In genomic region chr6:4455961-4456617, GRCm38 (mm10) we compare ENCODE assay signal across 8 mouse cellular contexts. TPM values are rescaled to one million over a fixed set of nuclear protein-coding genes. Genes with fewer than 3 reads are reported as not detected.
DNase-seq lines count a peak whose midpoint lies in the region; ATAC-seq and TF ChIP-seq lines count a peak whose summit lies in the region.

No protein-coding gene starts in this region.

- WGBS in embryonic facial prominence, embryonic 10.5 days: 8% methylated on average over 5 of the region's 5 CpGs
- WGBS in intestine, embryonic 16.5 days: 23% methylated on average over 5 of the region's 5 CpGs
- 38% methylated on average over 5 of the region's 5 CpGs for WGBS in small intestine, adult 2 months

- no peak overlapping the region for H3K9ac ChIP-seq in intestine, embryonic 16.5 days (ENCODE audit: low read depth, low read length)

- no peaks in the 10 kb centered on the region for H3K27me3 ChIP-seq in embryonic facial prominence, embryonic 10.5 days (replicated peaks; ENCODE audit: low read depth, poor library complexity, severe bottlenecking)
- H3K27me3 ChIP-seq in intestine, embryonic 16.5 days (replicated peaks; ENCODE audit: control insufficient read depth, insufficient read depth, low read length): no peaks in the 10 kb centered on the region
- H3K27me3 ChIP-seq in small intestine, adult 2 months (ENCODE audit: control insufficient read depth, insufficient read depth, low read length): no peaks in the 10 kb centered on the region

- H3K4me3 ChIP-seq in embryonic facial prominence, embryonic 10.5 days: no peak overlapping the region
- H3K4me3 ChIP-seq in intestine, embryonic 16.5 days (ENCODE audit: low read length): no peak overlapping the region
- H3K4me3 ChIP-seq in small intestine, adult 2 months (ENCODE audit: low read depth, low read length): no peak overlapping the region

- ATAC-seq in intestine, embryonic 16.5 days: no peak

- no peaks in the 10 kb centered on the region for H3K36me3 ChIP-seq in embryonic facial prominence, embryonic 10.5 days (replicated peaks)
- H3K36me3 ChIP-seq in intestine, embryonic 16.5 days (ENCODE audit: control insufficient read depth, insufficient read depth, low read length): no peaks in the 10 kb centered on the region
- no peaks in the 10 kb centered on the region for H3K36me3 ChIP-seq in small intestine, adult 2 months (ENCODE audit: control insufficient read depth, insufficient read depth, low read length)

- peaks cover 37% of the 10 kb centered on the region for H3K4me1 ChIP-seq in embryonic facial prominence, embryonic 10.5 days
- H3K4me1 ChIP-seq in intestine, embryonic 16.5 days (ENCODE audit: control insufficient read depth, insufficient read depth, low read length): peaks cover 12% of the 10 kb centered on the region; the same call in 1 of the 2 replicates
- H3K4me1 ChIP-seq in small intestine, adult 2 months (ENCODE audit: control insufficient read depth, insufficient read depth, insufficient read length, low read length): no peaks in the 10 kb centered on the region

- intact Hi-C loops in left cerebral cortex, postnatal 4 days (cut with DNase I): no loop called here
- intact Hi-C loops in left cerebral cortex, postnatal 25 days (cut with DNase I): no loop called here

- no peak for TF ChIP-seq CTCF in small intestine, adult 2 months (IDR thresholded peaks at IDR 0.05; ENCODE audit: extremely low read depth, insufficient read length, insufficient replicate concordance, low read depth, low read length)

- no peak for TF ChIP-seq POLR2A in small intestine, adult 2 months (IDR thresholded peaks at IDR 0.05; ENCODE audit: low read depth, low read length)

- H3K4me2 ChIP-seq in intestine, embryonic 16.5 days (ENCODE audit: low read depth, low read length): no peak overlapping the region

- H3K27ac ChIP-seq in embryonic facial prominence, embryonic 10.5 days (replicated peaks): peak overlapping the region; percentile 88
- H3K27ac ChIP-seq in intestine, embryonic 16.5 days (ENCODE audit: low read length): peak overlapping the region; percentile 69
- peak overlapping the region; percentile 74 for H3K27ac ChIP-seq in small intestine, adult 2 months (ENCODE audit: insufficient read depth, low read depth, low read length)

- no peaks in the 10 kb centered on the region for H3K9me3 ChIP-seq in embryonic facial prominence, embryonic 10.5 days
- no peaks in the 10 kb centered on the region for H3K9me3 ChIP-seq in intestine, embryonic 16.5 days (ENCODE audit: control insufficient read depth, low read length)

- DNase-seq in left cerebral cortex, postnatal 4 days: peak; percentile 1
- no peak for DNase-seq in left cerebral cortex, postnatal 25 days (ENCODE audit: low spot score in 2 of 2)
- DNase-seq in embryonic facial prominence, embryonic 10.5 days (ENCODE audit: low spot score): peak; percentile 61
- DNase-seq in urinary bladder, postnatal 10 days (ENCODE audit: low spot score): no peak
- DNase-seq in cerebellum, postnatal 10 days: no peak
- no peak for DNase-seq in cerebellum, adult 8-10 months

RNA-seq across cellular contexts. Expression of gene Col1a2, which starts 48.5 kb away (rescaled TPM):
- total RNA-seq in left cerebral cortex, postnatal 4 days (2021): 10 to 100 TPM; 67.5 to 70.6 TPM
- total RNA-seq in left cerebral cortex, postnatal 25 days (2021): 10 to 100 TPM; 26.8 to 32.8 TPM
- 117 and 176 TPM in 2 replicates for polyA plus RNA-seq in embryonic facial prominence, embryonic 10.5 days (2016; fragmentation: Nextera tagmentation; extraction: Ambion mirVana)
- 449 and 476 TPM in 2 replicates for polyA plus RNA-seq in intestine, embryonic 16.5 days (2015; fragmentation: Nextera tagmentation; extraction: Ambion mirVana)
- polyA plus RNA-seq in small intestine, adult 2 months (2012; rRNA removed): 31.8 and 39.8 TPM in 2 replicates

Comparison
In these comparisons a context has a peak if more than half of its experiments do, and no peak if none do; other contexts are left out.
1. DNase-seq: peak in left cerebral cortex, postnatal 4 days (single experiment) and embryonic facial prominence, embryonic 10.5 days (single experiment); none in left cerebral cortex, postnatal 25 days (0 of 2), urinary bladder, postnatal 10 days (single experiment), cerebellum, postnatal 10 days (0 of 2) and cerebellum, adult 8-10 months (single experiment).
2. Peak in every context shown above with its lines, with median percentiles within 50 percentile points of each other: H3K27ac ChIP-seq.